Mouse (Mus musculus) embryonic fibroblast, embryonic 13.5 days (primary cell): ENCODE measurements around the gene Gjc2.

Experiments
- CTCF ChIP-seq: IDR thresholded peaks from 2 replicates; pipeline ENCODE4 v1.5.1; 2011; ENCODE audit warnings: mild to moderate bottlenecking, control low read depth, low read length, moderate library complexity, borderline replicate concordance; ENCODE audit not compliant: insufficient read depth
- POLR2A ChIP-seq: IDR thresholded peaks from 2 replicates; pipeline ENCODE4 v1.6.1; 2011; ENCODE audit warnings: low read depth, mild to moderate bottlenecking, control low read depth, low read length, moderate library complexity

GRCm38 (mm10) chr11:59196230-59196629 lies 13.2 kb upstream of the Gjc2 start:
- TF ChIP-seq POLR2A (no peak), CTCF (no peak)
